Mouse (Mus musculus): ENCODE measurements around the gene Efna5. TPM values are rescaled to one million over a fixed set of nuclear protein-coding genes. Genes with fewer than 3 reads are reported as not detected.

Efna5 gene
- total RNA-seq, 2 experiments from 2014 or later: 13.3 to 13.5 TPM

DNA sequence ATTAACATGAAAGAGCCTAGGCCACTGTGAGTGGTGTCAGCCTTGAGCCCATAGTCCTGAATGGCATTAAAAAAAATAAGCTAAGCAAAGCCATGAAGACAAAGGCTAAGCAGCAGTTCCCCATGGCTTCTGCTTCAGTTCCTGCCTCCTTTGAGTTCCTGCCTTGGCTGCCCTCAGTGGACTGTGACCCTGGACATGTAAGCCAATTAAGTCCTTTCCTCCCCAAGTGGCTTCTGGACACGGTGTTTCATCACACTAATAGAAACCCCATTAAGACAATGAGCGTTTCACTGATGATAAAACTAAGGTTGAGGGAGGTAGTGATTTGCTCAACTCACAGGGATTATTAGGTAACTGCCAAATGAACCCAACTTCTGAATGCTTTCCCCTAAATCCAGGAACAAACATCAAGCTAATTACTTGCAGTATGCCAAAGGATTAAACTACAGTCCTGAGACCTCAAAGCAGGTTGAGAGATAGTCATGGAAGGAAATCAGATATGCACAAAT is 128.7 kb downstream of the Efna5 start:
- DNase-seq (ENCODE audit: low spot score in 2 of 2): no peak

DNA sequence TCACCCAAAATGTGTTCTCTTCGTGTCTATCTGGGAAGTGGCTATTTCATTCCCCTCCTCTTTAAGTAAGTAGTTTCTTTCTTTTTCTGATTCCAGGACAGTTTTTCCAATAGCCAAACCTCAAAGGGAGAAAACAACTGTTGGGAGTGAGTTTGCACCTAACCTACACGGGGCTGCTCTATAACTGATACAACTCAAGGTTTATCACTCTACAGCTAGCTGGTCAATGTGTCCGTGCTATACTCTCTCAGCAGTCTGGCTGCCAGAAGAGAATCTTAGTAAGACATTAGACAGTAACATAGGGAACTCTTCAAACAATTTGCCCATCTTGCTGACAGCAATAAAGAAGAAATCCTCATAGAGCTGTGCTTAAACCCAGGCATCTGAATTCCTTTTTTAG is 130.5 kb downstream of the Efna5 start:
- no peak for DNase-seq (ENCODE audit: low spot score in 2 of 2)

DNA sequence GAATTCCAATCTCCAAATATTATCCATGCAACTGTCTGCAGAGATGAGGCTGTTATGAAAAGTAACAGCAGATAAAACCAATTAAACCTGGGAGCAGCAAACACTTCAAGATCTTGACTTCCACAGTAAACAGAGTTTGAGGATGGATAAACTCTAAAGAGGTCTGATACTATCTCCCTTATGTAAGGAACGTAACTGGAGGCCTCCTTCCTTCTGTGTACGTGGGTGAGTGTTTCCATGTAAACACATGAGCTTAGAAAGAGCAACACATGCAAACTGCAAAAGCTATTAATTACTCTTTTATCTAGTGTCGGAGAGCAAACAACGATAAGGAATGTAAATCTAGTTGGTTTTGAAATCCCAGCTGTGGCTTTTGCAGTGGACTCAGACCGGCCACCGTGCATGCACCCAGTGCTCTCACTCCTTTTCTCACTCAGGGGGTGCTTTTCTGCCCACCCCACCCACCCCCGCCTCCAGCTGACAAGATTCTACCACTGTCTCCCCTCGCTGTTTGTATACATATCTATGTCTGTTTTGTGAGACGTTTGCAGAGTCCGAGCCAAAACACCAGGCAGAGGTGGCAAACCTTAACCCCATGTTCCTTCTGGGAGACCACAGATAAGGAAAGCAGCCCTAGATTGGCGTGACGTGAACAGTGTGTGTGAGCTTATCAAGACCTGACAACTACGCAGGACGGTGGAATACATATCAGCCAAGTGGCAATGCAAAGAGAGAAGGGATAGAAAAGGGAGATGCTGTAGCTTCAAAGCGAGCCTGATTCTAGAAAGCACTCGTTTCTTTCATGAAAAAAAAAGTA is 132.1 kb downstream of the Efna5 start:
- DNase-seq (ENCODE audit: low spot score in 2 of 2): no peak

DNA sequence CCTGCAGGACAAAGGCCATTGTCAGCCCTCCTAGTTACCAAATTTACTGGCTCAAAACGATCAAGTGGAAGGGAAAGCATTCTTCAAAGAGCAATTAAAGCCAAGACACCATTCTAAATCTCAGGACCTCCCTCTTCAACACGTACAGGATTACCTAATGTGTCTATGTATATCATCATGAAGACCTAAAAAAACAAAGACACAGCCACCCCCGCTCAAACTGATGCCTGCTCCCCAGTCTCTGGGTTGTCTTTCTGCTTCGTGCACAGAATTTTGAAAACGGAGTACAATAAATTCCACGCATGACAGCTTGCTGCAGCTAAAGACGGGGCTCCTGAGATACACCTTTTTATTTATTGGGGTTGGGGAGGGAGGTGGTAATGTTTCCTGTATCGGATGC is 133.7 kb downstream of the Efna5 start:
- no peak for DNase-seq (ENCODE audit: low spot score in 2 of 2)

DNA sequence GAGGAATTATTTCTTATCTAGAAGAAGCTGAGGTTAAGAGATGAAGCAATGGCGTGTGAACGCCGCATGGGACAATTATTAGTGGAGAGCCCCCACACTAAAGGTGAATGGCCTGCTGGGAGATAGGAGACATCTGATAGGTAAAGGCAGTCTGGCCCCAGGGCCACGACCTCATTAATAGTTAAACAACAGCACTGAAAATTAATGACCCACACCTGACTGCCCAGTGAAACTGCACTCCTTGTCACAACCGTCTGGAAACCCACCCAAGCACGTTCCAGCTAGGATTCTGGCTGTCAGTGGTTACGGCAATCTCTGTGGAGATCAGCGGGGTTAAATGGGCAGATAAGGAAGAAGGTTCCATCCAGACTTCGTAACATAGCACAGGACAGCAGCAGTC is 134.3 kb downstream of the Efna5 start:
- no peak for DNase-seq (ENCODE audit: low spot score in 2 of 2)

DNA sequence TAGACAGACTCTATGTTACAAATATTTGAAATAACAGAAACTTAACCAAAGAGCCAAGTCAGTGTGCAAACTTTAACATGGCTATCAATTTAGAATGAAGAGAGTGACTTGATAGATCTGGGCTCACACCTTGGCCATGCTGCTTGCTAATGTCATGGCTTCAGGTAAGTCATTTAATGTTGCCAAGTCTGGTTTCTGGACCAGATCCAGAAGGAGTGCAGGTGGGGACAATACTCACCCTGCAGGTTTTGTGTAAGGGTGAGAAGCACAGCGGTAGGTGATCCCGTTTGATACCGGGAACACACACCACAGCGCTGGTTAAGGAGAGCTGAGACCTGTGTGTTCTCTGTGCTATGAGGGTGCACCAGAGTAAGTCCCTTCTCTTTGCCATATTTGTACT is 135.8 kb downstream of the Efna5 start:
- DNase-seq (ENCODE audit: low spot score in 2 of 2): no peak

DNA sequence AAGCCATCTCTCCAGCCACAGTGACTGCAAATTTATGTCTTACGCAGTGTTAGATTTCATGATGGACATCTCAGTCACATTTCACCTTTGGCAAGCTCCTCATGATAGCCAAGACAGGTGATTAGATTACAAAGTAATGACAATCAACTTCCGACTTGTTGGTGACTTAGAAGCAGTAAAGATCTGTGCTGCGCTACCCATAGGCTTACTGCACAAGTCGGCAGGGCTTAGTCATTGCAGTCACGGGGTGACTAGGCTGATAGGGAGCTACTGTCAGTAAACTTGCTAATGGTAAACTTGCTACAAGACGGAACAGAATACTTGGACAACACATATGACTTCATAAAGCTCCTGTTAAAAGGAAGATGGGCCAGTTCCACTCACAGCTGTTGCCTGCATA is 136.9 kb downstream of the Efna5 start:
- DNase-seq (ENCODE audit: low spot score in 2 of 2): no peak

DNA sequence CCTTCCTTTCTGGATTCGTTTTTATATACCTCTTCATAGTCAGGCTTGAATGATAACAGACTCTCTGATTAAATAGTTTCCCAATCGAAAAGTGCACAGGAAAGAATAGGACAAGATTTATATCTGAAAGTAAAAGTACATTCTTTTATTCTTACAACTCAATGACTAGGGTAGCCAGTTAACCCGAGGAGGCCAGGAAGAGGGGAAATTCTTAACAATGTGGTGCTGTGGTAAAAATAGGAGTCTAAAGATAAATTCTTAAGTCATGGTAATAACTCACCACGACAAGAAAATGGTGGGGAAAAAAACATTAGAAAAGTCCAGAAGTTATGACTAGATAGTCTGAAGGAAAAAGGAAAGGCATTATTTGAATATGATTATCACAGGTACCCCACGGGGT is 139.4 kb downstream of the Efna5 start:
- DNase-seq (ENCODE audit: low spot score in 2 of 2): no peak

DNA sequence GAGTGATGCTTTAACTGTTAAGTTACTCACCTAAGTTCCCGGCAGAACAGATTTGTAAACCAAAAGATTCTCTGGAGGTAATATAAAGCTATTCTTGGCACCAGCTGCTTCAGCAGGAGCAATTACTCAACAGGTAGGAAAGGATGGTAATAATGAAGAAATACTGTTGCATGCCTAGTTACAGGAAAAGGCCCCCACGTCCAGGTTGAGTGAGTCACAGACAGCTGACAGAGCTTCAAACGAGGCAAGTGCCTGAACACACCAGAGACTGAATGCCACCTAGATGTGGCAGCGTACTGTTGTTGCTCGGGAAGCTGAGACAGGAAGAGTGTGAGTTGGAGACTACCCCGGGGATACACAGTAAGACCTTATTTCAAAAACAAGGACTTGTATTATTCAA is 140.1 kb downstream of the Efna5 start:
- DNase-seq (ENCODE audit: low spot score in 2 of 2): no peak

DNA sequence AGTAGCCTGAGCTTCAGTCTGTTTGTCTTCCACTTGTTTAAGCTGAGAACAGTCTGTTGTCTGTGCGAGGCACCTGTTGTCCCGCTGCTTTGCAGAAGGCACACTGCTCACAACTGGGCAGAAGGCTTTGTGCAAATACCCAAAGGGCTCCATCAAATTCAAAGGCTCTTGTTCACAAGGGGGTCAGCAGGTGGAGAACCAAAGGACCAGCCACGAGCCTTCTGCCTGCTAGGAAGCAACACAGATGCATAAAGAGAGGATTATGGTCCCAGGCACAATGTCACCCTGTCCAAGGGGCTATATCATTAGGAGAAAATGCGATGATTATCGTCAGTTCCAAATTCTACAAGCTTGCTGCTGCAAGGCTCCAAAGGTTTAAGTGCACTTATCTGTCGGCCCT is 141.1 kb downstream of the Efna5 start:
- no peak for DNase-seq (ENCODE audit: low spot score in 2 of 2)

DNA sequence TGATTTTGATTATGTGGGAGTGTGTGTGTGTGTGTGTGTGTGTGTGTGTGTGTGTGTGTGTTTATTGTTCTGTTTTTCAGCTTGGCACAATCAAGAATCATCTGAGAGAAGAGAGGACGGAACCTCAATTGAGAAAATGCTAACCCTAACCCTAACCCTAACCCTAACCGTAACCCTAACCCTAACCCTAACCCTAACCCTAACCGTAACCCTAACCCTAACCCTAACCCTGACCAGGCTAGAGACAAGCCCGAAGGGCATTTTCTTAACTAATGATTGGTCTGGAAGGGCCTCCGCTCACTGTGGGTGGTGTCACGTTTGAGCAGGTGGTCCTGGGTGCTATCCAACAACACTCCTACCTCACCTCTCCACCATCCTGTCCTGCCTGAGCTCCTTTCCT is 143.7 kb downstream of the Efna5 start:
- DNase-seq (ENCODE audit: low spot score in 2 of 2): no peak

DNA sequence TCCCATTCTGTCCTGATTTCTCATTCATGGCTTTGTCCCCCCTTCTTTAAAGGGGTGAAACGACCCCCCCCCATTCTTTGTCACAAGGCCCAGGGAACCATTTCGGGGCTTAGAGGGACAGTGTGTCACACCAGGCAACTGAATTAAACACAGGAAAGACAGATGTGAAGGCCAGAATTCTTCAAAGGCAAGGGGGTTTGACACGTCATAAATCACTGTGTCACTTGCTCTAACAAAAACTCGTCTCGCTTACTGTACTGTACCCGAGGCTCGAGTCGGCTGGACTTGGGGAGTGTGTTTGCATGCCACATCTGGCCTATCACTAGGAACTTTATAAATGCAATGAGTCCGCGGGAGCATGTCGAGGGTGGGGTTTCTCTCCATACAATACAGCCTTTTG is 145.2 kb downstream of the Efna5 start:
- DNase-seq (ENCODE audit: low spot score in 2 of 2): no peak

DNA sequence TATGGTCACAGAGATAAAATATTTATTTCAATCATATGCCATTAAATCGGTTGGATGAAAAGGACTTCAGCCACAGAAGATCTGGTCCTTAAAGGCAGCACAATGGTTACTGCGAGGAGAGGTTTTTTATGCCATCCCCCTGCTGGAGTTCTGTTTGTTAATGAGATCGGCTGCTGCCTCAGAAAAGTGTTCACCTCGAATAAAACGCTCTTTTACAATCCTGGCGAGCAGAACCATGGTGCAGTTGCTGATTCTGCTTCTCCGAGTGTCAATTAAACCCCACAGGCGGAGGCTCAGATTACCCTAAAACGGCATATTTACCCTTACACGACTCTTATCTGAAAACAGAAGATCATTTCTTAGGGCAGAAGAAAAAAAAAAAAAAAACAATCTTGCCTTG is 146.2 kb downstream of the Efna5 start:
- no peak for DNase-seq (ENCODE audit: low spot score in 2 of 2)

DNA sequence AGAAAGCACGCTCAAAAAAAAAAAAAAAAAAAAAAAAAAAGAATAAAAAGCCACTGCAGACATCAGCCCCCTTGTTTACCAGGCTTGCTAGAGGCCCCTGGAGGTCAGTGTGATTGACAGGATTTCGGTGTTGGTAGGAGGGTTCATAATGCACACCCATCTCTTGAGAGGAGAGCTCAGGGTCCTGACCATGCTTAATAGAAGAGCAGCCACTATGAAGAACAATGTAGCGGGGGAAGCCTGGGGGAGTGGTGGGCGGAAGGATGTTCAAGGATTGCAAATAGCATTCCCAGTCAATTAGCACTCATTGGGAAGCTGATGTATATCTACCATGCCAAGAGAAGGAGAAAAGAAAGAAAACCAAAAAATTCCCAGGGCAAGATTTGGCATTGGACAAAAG is 147.1 kb downstream of the Efna5 start:
- no peak for DNase-seq (ENCODE audit: low spot score in 2 of 2)

DNA sequence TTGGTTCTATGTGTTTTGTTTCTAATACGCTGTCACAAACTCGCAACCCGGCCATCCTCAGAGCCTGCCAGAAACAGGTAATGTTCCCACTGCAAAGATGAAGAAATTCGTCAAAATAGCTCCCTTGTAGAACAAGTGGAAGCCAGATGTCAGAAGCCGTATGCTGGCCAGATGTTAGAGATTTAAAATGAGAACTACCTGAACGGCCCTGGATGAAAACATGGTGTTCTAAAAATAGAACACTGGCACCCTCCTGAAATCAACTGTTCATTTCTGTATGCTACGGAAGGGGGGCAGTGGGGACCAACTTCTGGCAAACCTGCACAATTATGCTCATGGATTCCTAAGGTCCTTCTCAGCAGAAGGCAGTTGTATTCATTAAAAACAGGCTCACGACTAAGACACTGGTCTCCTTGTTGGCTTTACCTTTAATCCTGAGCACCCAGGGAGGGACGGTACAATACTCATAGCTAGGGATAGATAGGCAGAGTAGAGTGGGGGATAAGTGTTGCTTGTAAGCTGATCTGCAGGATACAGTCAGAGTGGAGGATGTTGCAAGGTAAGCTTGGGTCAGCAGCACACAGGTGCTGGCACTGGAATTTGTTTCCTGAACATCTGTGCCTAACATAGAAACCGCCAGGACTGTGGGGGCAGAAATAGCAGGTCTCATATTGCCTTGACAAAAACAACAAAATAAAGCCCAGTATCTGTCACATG is 151.2 kb downstream of the Efna5 start:
- no peak for DNase-seq (ENCODE audit: low spot score in 2 of 2)

DNA sequence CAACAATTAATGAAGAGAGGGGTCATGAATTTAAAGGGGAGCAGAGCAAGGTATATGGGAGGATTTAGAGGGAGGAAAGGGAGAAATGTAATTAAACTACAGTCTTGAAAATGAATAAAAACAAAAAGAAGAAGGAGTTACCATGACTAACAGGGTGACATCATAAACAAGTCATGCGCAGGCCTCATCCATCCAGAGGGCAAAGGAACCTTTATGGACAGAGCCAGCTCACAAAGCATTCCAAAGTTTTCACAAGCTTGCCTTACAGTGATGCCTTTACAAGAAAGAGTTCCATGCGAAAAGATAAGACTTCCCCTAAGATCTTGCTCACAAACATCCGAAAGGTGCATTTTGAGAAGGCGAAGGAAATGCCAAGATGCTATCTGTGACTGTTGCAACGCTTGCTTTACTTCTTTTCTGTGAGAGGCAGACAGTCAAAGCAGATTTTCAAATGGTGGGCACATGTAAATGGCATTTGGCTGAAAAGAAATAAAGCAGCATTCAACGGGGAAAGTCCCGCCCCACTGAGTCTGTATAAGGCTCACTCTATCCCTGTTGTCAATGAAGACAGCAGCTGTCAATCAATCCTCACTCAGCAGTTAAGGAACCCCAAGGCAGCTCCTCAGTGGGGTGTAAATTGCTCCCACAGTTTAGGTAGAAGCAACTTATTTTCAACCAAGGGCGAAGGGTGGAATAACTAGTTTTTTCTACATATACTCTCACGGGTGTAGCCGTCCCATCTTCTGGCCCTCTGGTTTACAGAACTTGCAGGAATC is 152.8 kb downstream of the Efna5 start:
- DNase-seq (ENCODE audit: low spot score in 2 of 2): no peak

DNA sequence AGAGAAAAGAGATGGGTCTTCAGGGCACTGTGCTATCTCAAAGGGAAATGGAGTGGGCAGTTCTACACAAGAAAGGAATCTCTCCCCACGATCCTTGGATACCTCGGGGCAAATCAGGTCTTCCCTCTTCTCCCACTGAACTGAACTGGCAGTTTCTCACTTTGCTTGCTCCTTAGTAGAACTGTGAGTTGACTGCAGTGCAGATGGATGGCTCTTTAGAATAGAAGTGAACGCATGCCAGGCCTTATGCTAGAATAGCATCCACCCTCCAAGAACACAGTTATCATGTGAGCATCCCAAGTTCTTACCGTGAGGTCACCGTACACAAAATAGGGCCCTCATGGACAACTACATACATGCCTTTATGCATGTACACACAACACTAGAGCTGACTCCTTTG is 155.0 kb downstream of the Efna5 start:
- DNase-seq (ENCODE audit: low spot score in 2 of 2): no peak

DNA sequence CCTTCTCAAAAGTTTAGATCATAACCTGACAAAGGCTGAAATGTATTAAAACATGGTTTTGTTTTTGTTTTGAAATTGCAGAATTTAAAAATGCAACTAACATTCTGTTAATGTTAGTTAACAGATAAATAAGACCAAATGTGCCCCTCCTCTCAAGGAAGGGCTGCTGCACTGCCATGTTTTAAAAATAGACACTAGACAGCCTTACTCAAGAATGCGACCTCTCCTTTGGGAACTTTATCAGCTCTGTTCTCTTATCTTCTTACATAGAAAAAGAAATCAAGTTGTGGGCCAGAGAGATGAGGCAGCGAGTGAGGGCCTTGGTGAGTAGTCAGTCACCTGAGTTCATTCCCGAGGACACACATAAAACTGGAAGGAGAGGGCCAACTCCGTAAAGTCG is 158.2 kb downstream of the Efna5 start:
- DNase-seq (ENCODE audit: low spot score in 2 of 2): no peak

DNA sequence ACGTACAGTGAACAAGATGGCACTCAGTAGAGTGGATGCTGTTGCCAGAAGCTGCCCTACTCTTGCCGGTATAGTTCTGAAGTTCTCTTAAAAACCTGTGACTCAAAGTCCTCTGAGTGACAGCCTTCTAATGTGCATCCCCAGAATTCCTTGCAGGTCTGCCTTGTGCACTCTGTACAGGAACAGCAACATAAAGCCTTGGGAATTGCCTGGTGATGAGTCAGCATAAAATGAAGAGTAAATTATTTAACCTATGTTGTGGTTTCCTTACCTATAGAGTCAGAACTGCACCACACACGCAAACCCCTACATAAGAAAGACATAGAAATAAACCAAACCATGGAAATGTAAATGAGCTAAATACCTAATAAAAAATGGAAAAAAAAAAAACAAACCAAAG is 159.5 kb downstream of the Efna5 start:
- DNase-seq (ENCODE audit: low spot score in 2 of 2): no peak

DNA sequence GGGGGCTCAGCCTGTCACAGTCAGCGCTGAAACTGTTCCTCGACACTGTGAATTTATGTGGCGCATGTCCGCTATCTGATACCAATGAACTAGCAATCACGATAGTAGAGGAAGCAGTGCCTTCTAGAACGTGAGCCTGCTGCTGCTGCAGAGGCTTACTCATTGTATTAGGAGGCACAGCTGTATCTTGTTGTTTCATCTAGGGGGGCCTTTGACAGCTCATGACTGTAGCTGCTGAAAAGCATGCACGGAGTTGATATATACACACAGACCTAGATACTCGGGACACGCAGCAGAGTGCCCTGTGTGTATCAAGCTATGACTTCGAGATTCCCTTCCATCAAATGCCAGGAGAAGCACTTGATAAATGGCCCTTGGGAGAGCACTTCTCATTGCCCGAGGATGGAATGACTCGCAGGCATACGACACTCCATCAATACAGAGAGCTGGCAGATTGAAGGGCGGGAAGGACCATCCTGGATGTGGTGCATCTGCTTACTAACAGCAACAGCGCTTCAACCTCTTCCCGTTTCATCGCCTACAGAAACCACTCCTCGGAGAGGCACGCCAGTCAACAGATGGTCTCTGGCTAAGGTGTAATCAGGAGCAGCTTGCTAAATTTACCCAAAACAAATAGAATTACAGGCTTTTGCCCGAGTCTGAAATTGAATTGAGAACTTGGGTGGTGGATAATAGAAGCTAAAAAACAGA is 160.2 kb downstream of the Efna5 start:
- no peak for DNase-seq (ENCODE audit: low spot score in 2 of 2)

DNA sequence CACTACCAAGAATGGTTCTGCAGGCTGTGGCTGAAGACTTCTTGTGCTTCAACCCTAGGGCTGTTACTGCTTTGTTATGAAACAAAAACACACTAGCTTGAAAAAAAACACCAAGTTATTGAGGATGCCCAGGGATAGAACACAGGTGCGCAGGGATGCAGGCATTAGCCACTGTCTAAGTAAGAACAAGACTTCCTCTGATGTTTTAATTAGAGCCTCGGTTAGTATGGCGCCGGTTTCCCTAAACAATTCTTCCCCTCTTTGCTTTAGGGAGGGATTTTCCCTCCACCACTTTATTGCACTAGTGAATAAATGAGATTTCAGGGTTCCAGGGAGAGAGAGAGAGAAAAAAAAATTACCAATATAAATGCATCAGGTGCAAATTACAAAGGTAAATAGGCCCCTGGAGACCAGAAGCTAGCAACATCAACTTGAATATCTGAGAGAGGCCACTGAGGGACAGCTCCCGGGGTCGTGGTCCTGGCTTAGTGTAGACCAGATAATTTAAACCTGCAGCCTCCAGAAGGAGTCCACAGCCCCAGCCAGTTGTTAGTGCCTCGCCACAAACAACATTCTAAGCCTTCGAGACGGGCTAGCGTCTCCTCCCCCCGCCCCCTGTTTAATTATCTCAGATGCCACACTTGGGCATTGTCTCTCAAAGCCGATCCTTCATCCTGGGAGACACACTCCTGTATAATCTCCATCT is 163.5 kb downstream of the Efna5 start:
- DNase-seq (ENCODE audit: low spot score in 2 of 2): no peak
